ENCODE assay signal across 22 mouse cellular contexts in the genomic region with DNA sequence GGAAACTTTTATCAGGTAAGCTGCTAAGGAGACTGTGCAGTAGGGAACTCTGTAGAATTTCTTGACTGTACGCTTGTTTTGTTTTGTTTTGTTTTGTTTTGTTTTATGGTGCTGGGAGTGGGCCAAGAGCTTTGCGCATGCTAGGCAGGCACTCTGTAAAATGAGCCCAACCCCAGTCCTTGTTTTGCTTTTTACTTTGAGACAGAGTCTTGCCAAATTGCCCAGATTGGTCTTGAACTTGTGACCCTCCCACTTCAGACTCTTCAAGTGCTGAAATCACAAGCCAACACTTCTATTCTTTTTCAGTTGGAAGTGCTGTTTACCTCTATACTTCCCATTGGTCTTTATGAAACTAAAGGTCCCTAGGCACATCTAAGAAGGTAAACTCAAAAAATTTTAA.
A peak's percentile ranks its signal among the peaks of the same experiment; 100 is the strongest.
DNase-seq lines count a peak whose midpoint lies in the region; ATAC-seq lines count a peak whose summit lies in the region.
"Had no signal": no experiment of that assay in that cellular context is flagged by ENCODE, and none has a peak within 500 bp of the region (broad histone marks: within the 10 kb centered on the region; RNA-seq: fewer than 3 reads in every experiment).

No protein-coding gene starts in this region.

- no peaks in the 10 kb centered on the region for H3K9me3 ChIP-seq in kidney, embryonic 16.5 days (ENCODE audit: low read length)
- H3K9me3 ChIP-seq: embryonic facial prominence, embryonic 13.5 days; forebrain, embryonic 12.5 days; heart, embryonic 12.5 days; hindbrain, embryonic 10.5 days had no signal

- peak; percentile 34 for DNase-seq in kidney, adult 9 months
- DNase-seq in ovary, postnatal 14 days (ENCODE audit: low spot score): peak; percentile 12
- no peak for DNase-seq in ovary, postnatal 36 days (ENCODE audit: low spot score)
- peak; percentile 71 for DNase-seq in lung, postnatal 10 days
- peak; percentile 33 to 55 for DNase-seq in lung, postnatal 4 days
- no peak for DNase-seq in c-Kit-positive CD71-positive TER-119-positive erythroid progenitor cells, embryonic 14.5 days (ENCODE audit: low spot score)
- DNase-seq: adrenal gland, adult 2 months; adrenal gland, postnatal 36 days; cerebellum, adult 18-20 months; cerebellum, adult 9-11 months; cerebellum, postnatal 36 days; gastrocnemius, postnatal 14 days had no signal

- no peaks in the 10 kb centered on the region for H3K4me1 ChIP-seq in kidney, embryonic 16.5 days (ENCODE audit: insufficient read depth, low read length)
- H3K4me1 ChIP-seq: embryonic facial prominence, embryonic 13.5 days had no signal

- 64% methylated on average over 2 of the region's 2 CpGs for WGBS in kidney, embryonic 16.5 days

- H3K4me2 ChIP-seq in kidney, embryonic 16.5 days (replicated peaks; ENCODE audit: low read depth, low read length): no peak overlapping the region
- H3K4me2 ChIP-seq: embryonic facial prominence, embryonic 13.5 days; forebrain, embryonic 12.5 days; heart, embryonic 12.5 days; hindbrain, embryonic 14.5 days had no signal

- ATAC-seq in kidney, embryonic 16.5 days (ENCODE audit: low FRiP score, low TSS enrichment): no peak
- no peak for ATAC-seq in monocyte, adult 5-6 weeks (replicated peaks; ENCODE audit: insufficient number of reproducible peaks, low FRiP score, low TSS enrichment, poor library complexity, severe bottlenecking)
- ATAC-seq: activated CD4-positive, CD25-positive, alpha-beta regulatory T cell, adult 4 months; forebrain, embryonic 16.5 days; Patski had no signal

- no peaks in the 10 kb centered on the region for H3K27me3 ChIP-seq in kidney, embryonic 16.5 days (ENCODE audit: insufficient read depth, low read length)
- H3K27me3 ChIP-seq: embryonic facial prominence, embryonic 13.5 days; forebrain, embryonic 12.5 days; heart, embryonic 12.5 days; Patski had no signal

- no peak overlapping the region for H3K4me3 ChIP-seq in kidney, embryonic 16.5 days (ENCODE audit: low read length)
- H3K4me3 ChIP-seq: embryonic facial prominence, embryonic 13.5 days; forebrain, embryonic 12.5 days; heart, embryonic 12.5 days; hindbrain, embryonic 10.5 days had no signal

- no peaks in the 10 kb centered on the region for H3K36me3 ChIP-seq in kidney, embryonic 16.5 days (ENCODE audit: insufficient read depth, low read length)
- H3K36me3 ChIP-seq: embryonic facial prominence, embryonic 13.5 days had no signal

- no peak overlapping the region for H3K9ac ChIP-seq in kidney, embryonic 16.5 days (replicated peaks; ENCODE audit: low read length)
- H3K9ac ChIP-seq: embryonic facial prominence, embryonic 13.5 days; forebrain, embryonic 12.5 days; heart, embryonic 12.5 days; hindbrain, embryonic 14.5 days had no signal

- no peak overlapping the region for H3K27ac ChIP-seq in kidney, embryonic 16.5 days (ENCODE audit: low read length)
- H3K27ac ChIP-seq: embryonic facial prominence, embryonic 13.5 days; forebrain, embryonic 12.5 days; hindbrain, embryonic 10.5 days; hindbrain, embryonic 14.5 days had no signal

Comparison
In these comparisons a context has a peak if more than half of its experiments do, and no peak if none do; other contexts are left out.
1. DNase-seq: peak in kidney, adult 9 months (single experiment), ovary, postnatal 14 days (single experiment), lung, postnatal 10 days (single experiment) and lung, postnatal 4 days (2 of 2); none in ovary, postnatal 36 days (single experiment) and c-Kit-positive CD71-positive TER-119-positive erythroid progenitor cells, embryonic 14.5 days (single experiment).